Mouse (Mus musculus) lung, embryonic 16.5 days (tissue): ENCODE data around the gene Stk39. TPM values are rescaled to one million over a fixed set of nuclear protein-coding genes. Genes with fewer than 3 reads are reported as not detected.
A peak's percentile ranks its signal among the peaks of the same experiment; 100 is the strongest.

Source experiments
- ATAC-seq: fragments of 200-750 bp; cut with Nextera tagmentation; 2 replicates; pipeline ENCODE4 v1.8.0; 2017; ENCODE audit warnings: low read depth, mild to moderate bottlenecking, moderate library complexity
- H3K27ac ChIP-seq: fragments of 300-500 bp; sonication (generic); 2 replicates; pipeline ENCODE4 v1.5.1; 2014; ENCODE audit warnings: mild to moderate bottlenecking, control low read depth, low read length
- H3K27me3 ChIP-seq: fragments of 300-500 bp; sonication (generic); 2 replicates; pipeline ENCODE4 v1.6.1; 2014; ENCODE audit warnings: low read depth, low read length, mixed read lengths; ENCODE audit not compliant: control insufficient read depth, insufficient read depth
- H3K36me3 ChIP-seq: fragments of 300-500 bp; sonication (generic); 2 replicates; pipeline ENCODE4 v1.6.1; 2014; ENCODE audit warnings: low read length; ENCODE audit not compliant: control insufficient read depth, insufficient read depth
- H3K4me1 ChIP-seq: fragments of 300-500 bp; sonication (generic); replicated peaks from 2 replicates; pipeline ENCODE4 v1.6.1; 2014; ENCODE audit warnings: low read length, mixed read lengths; ENCODE audit not compliant: control insufficient read depth, insufficient read depth
- H3K4me2 ChIP-seq: fragments of 300-500 bp; sonication (generic); 2 replicates; pipeline ENCODE4 v1.6.1; 2014; ENCODE audit warnings: low read depth, low read length, control low read depth
- H3K4me3 ChIP-seq: fragments of 300-500 bp; sonication (generic); 2 replicates; pipeline ENCODE4 v1.5.1; 2014; ENCODE audit warnings: mild to moderate bottlenecking, low read length, control low read depth
- H3K9ac ChIP-seq: fragments of 300-500 bp; sonication (generic); 2 replicates; pipeline ENCODE4 v1.6.1; 2014; ENCODE audit warnings: low read length, control low read depth
- H3K9me3 ChIP-seq: fragments of 300-500 bp; sonication (generic); 2 replicates; pipeline ENCODE4 v1.6.1; 2016; ENCODE audit warnings: low read length; ENCODE audit not compliant: control insufficient read depth
- WGBS: fragments of 180-500 bp; shearing (Covaris S2); extraction: QIAGEN DNeasy Blood & Tissue Kit; methylation state at CpG from one replicate; pipeline ENCODE4 v1.1.7; 2014; 5-methylcytosine and 5-hydroxymethylcytosine counted together
- polyA plus RNA-seq: library from polyadenylated mRNA; unstranded; fragments of >200 nt; fragmentation: Nextera tagmentation; extraction: Ambion mirVana; gene quantifications from 2 replicates; pipeline ENCODE4 v1.2.1, GENCODE M21; 2015

The Stk39 gene
- polyA plus RNA-seq, 1 experiment from 2014 or later: 13.0 TPM

DNA sequence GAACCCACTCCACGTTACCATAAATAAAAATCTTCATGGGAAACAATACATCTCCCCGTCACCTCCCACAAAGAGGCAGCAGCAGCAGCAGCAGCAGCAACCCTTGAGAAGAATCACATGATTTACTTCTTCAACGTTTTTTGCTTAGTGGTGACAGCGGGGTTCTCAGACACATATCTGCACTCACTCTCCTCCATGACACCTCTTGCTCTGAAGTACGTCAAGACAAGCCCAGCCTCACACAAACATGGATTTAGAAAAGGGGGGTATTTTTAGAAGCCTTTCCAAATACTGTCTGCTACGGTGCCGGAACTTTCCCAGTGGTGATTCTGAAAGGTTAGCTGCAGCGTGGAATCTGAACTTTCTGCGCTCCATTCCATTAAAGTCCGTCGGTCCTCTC, 256.9 kb downstream of the Stk39 start:
- H3K27me3 ChIP-seq: no peaks in the 10 kb centered on the region
- no peak for ATAC-seq
- H3K9me3 ChIP-seq: no peaks in the 10 kb centered on the region
- 67% methylated on average over 11 of the region's 11 CpGs for WGBS
- H3K4me1 ChIP-seq: no peaks in the 10 kb centered on the region
- no peaks in the 10 kb centered on the region; the same call in 1 of the 2 replicates for H3K36me3 ChIP-seq
- H3K4me2 ChIP-seq: no peak overlapping the region
- no peak overlapping the region for H3K9ac ChIP-seq
- no peak overlapping the region for H3K27ac ChIP-seq
- H3K4me3 ChIP-seq: no peak overlapping the region

DNA sequence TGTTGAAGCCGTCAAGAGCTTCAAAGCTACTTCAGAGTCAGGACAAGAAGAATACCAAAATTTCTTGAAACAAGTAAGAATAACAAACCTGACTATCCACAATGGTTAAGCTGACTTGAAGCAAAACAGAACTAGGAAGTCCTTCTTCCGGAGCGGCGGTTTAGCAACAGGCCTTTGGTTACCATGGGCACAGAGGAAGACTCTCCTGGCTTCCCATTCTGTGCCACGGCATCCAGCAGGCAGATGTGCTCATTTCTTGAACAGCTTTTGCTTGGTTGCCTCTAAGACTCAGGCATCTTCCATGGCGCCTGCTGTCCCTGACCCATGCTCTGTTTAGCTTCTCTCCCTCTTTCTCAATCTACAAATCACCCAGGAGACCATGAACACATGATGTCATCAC, 257.7 kb downstream of the Stk39 start:
- no peaks in the 10 kb centered on the region for H3K9me3 ChIP-seq
- H3K9ac ChIP-seq: no peak overlapping the region
- H3K4me1 ChIP-seq: no peaks in the 10 kb centered on the region
- WGBS: 81% methylated on average over 6 of the region's 6 CpGs
- H3K36me3 ChIP-seq: no peaks in the 10 kb centered on the region
- H3K27ac ChIP-seq: no peak overlapping the region
- ATAC-seq: no peak
- H3K4me2 ChIP-seq: no peak overlapping the region
- H3K27me3 ChIP-seq: no peaks in the 10 kb centered on the region
- no peak overlapping the region for H3K4me3 ChIP-seq

DNA sequence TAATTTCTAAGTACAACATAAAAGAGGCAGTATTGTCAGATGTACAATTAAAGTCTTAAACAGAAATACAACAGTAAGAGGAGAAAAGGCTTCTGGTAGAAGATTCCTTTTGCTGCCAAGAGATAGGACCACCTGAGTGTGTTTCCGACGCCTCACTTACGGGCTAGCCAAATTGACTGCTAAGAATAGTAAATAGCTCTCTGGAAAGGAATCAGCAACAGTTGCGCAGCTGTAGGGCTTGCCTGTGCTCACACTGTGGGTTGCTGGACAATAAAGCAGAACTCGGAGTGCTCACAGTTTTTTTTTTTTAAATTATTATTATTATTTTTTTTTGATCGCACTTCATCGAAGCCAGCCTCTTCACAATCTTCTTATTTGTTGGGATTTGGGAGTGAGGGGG, 260.6 kb downstream of the Stk39 start:
- Histone ChIP-seq H3K4me3 (no peak overlapping the region), H3K27me3 (no peaks in the 10 kb centered on the region), H3K27ac (no peak overlapping the region), H3K36me3 (no peaks in the 10 kb centered on the region), H3K9me3 (no peaks in the 10 kb centered on the region), H3K4me2 (no peak overlapping the region), H3K9ac (no peak overlapping the region), H3K4me1 (no peaks in the 10 kb centered on the region)
- WGBS: 57% methylated on average over 7 of the region's 7 CpGs
- ATAC-seq: no peak

DNA sequence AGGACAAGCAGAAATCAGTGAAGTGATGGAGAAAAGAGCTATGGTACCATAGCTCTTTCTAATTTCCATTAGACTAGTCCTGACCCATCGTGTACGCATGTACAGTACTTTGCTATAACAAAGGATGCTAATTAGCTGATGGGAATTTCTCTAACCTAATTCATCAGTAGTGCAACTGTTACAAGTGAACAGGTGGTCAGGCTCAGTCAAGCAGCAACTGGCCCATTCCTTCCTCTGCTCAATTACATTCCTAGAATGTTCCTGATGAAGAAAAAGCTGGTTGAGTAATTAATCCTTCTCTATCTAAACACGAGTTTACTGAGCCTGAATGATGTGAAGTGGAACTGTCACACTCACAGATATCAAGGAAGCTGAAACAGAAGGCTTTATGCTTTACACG, 275.8 kb downstream of the Stk39 start:
- no peaks in the 10 kb centered on the region for H3K36me3 ChIP-seq
- no peaks in the 10 kb centered on the region for H3K27me3 ChIP-seq
- no peak overlapping the region for H3K4me3 ChIP-seq
- 41% methylated on average over 4 of the region's 4 CpGs for WGBS
- no peak overlapping the region for H3K9ac ChIP-seq
- H3K4me2 ChIP-seq: no peak overlapping the region
- H3K27ac ChIP-seq: no peak overlapping the region
- no peaks in the 10 kb centered on the region for H3K4me1 ChIP-seq
- H3K9me3 ChIP-seq: no peaks in the 10 kb centered on the region
- no peak for ATAC-seq

- Histone ChIP-seq H3K9ac (no peak overlapping the region), H3K27ac (no peak overlapping the region), H3K4me2 (no peak overlapping the region), H3K4me1 (no peaks in the 10 kb centered on the region), H3K9me3 (no peaks in the 10 kb centered on the region), H3K27me3 (no peaks in the 10 kb centered on the region), H3K36me3 (no peaks in the 10 kb centered on the region), H3K4me3 (no peak overlapping the region)
- WGBS: 70% methylated on average over 4 of the region's 4 CpGs
- ATAC-seq: no peak
These were observed 277.6 kb downstream of the Stk39 start for GRCm38 (mm10) chr2:68194444-68194843.

DNA sequence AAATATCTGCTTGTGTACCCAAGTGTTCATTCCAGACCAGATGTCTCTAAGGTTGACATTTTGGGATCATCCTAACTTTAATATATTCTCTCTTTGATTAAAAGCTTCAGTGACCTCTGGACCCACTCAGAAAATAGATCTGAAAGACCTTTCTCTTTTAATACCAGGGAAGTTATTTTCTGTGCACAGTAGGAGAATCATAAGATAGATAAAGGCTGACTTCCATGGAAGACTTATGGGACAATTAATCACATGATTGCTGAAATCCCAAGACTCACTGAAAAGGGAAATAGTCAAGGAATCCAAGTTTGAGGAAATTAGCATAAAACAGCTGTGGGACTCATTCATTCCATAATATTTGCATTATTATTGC, 278.6 kb downstream of the Stk39 start:
- H3K9ac ChIP-seq: no peak overlapping the region

DNA sequence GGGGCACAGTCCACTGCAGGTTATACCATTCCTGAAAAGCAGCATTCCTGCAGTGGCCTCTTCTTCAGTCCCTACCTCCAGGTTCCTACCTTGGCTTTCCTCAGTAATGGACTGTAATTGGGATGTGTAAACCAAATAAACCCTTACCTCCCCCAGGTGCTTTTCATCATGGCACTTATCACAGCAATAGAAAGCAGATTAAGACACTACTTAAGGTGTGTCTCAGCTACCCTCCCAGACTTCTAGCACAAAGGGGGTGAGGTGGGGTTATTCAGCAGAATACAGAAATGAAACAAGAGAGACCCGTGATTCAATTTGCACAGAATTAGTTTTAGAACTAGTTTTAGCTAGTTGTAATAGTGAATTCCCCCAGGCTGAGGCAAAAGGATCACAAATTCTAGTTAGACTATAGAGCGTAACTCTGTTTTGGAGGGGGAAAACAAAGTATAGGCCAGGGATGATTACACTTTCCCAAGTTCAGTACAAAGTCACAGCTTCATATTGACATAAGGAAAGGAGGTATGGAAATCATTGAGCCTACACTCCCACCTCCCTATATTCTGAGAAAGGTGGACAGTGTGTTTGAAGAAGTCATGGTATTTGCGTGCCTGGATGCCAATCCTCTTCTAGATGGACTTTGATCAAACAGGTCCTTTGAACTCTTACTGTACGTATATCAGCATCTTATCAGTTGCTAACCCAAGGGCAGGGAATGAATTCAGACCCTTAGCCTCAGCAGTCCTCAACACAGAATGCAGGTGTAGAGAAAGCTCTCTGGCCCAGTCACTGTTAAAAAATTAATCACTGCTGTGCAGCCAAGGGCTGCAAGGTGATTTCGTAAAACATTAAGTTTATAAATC, 279.2 kb downstream of the Stk39 start:
- Histone ChIP-seq H3K4me3 (no peak overlapping the region), H3K36me3 (no peaks in the 10 kb centered on the region), H3K27me3 (no peaks in the 10 kb centered on the region), H3K4me1 (no peaks in the 10 kb centered on the region), H3K4me2 (no peak overlapping the region), H3K27ac (no peak overlapping the region), H3K9ac (no peak overlapping the region), H3K9me3 (no peaks in the 10 kb centered on the region)
- 63% methylated on average over 5 of the region's 5 CpGs for WGBS
- ATAC-seq: no peak

More for the DNA sequence above, 278.6 kb downstream of the Stk39 start:
- Histone ChIP-seq H3K4me3 (no peak overlapping the region), H3K36me3 (no peaks in the 10 kb centered on the region), H3K4me1 (no peaks in the 10 kb centered on the region), H3K27ac (no peak overlapping the region), H3K27me3 (no peaks in the 10 kb centered on the region), H3K4me2 (no peak overlapping the region), H3K9me3 (no peaks in the 10 kb centered on the region)
- ATAC-seq: no peak

DNA sequence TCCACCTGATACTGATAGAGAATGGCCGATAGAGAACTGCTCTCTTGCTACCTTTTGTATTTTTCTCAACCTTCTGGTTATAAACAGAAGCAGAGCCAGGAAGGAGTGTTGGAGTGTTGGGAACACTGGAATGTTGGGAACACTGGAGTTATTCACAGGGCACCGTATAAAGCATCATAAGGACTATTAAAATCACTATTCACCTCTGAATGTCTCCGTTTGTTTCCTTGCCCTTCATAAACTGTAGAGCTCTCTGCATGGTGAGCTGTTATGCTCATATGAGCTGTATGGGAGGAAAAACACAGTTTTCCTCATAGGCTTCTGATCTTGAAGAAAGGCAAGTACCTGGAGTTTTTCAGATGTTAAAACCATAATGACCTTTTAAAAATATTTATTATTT, 295.6 kb downstream of the Stk39 start:
- Histone ChIP-seq H3K36me3 (no peaks in the 10 kb centered on the region), H3K27ac (no peak overlapping the region), H3K27me3 (no peaks in the 10 kb centered on the region), H3K9me3 (no peaks in the 10 kb centered on the region), H3K9ac (no peak overlapping the region), H3K4me3 (no peak overlapping the region), H3K4me1 (no peaks in the 10 kb centered on the region), H3K4me2 (no peak overlapping the region)
- ATAC-seq: no peak
- 70% methylated on average over 3 of the region's 3 CpGs for WGBS

- no peak overlapping the region for H3K9ac ChIP-seq
- no peaks in the 10 kb centered on the region for H3K9me3 ChIP-seq
- H3K36me3 ChIP-seq: no peaks in the 10 kb centered on the region
- WGBS: 56% methylated on average over 10 of the region's 10 CpGs
- H3K4me1 ChIP-seq: no peaks in the 10 kb centered on the region
- H3K4me3 ChIP-seq: no peak overlapping the region
- H3K27ac ChIP-seq: no peak overlapping the region
- H3K4me2 ChIP-seq: 0 out of 2 replicates have a peak overlapping the region, but pooled peaks have one; percentile 0
- no peak for ATAC-seq
- no peaks in the 10 kb centered on the region for H3K27me3 ChIP-seq
These were observed 300.8 kb downstream of the Stk39 start for GRCm38 (mm10) chr2:68171306-68171705.
